Mouse (Mus musculus) megakaryocyte, embryonic 14.5 days (primary cell): ENCODE results near the gene Wfdc10.

Experiments
- FLI1 ChIP-seq: IDR thresholded peaks from 2 replicates; pipeline ENCODE4 v1.6.1; 2012; ENCODE audit warnings: low read length, inconsistent platforms, mixed read lengths
- GATA1 ChIP-seq: IDR thresholded peaks from 3 replicates; pipeline ENCODE4 v1.6.1; 2012; ENCODE audit warnings: mixed read lengths, low read length, inconsistent platforms, borderline replicate concordance

- TF ChIP-seq GATA1 (no peak), FLI1 (no peak)
Observed at GRCm38 (mm10) chr2:164678848-164679625, 23.2 kb downstream of the Wfdc10 start.
